Mouse (Mus musculus) cerebellum, adult 2 months (tissue): ENCODE measurements around the gene Nudt14.

Source experiments
- CTCF ChIP-seq: fragments of 200-500 bp; IDR thresholded peaks from 2 replicates; pipeline ENCODE4 v1.5.1; 2011; ENCODE audit warnings: low read depth, mild to moderate bottlenecking, control low read depth, low read length, moderate library complexity, borderline replicate concordance; ENCODE audit not compliant: insufficient read depth
- POLR2A ChIP-seq: fragments of 200-500 bp; IDR thresholded peaks from 2 replicates; pipeline ENCODE4 v1.6.1; 2011; ENCODE audit warnings: low read length, control low read depth, borderline replicate concordance; ENCODE audit not compliant: insufficient read depth

GRCm38 (mm10) chr12:112959421-112959820 is 17.5 kb upstream of the Nudt14 start:
- no peak for TF ChIP-seq POLR2A
- TF ChIP-seq CTCF: no peak
